Mouse (Mus musculus) erythroblast, embryonic 14.5 days (primary cell): ENCODE data around the gene Zbtb21. TPM values are rescaled to one million over a fixed set of nuclear protein-coding genes. Genes with fewer than 3 reads are reported as not detected.

Source experiments
- H3K27me3 ChIP-seq: 2 replicates; pipeline ENCODE4 v1.6.1; 2012; ENCODE audit warnings: inconsistent platforms; ENCODE audit not compliant: control insufficient read depth
- H3K36me3 ChIP-seq: 2 replicates; pipeline ENCODE4 v1.6.1; 2012; ENCODE audit warnings: mild to moderate bottlenecking, inconsistent platforms; ENCODE audit not compliant: control insufficient read depth
- H3K4me1 ChIP-seq: 2 replicates; pipeline ENCODE4 v1.6.1; 2012; ENCODE audit warnings: inconsistent platforms; ENCODE audit not compliant: control insufficient read depth
- H3K4me3 ChIP-seq: replicated peaks from 2 replicates; pipeline ENCODE3; 2012; ENCODE audit warnings: moderate library complexity, mild to moderate bottlenecking, inconsistent platforms
- H3K9me3 ChIP-seq: 2 replicates; pipeline ENCODE4 v1.6.1; 2012; ENCODE audit warnings: low read length, inconsistent platforms, mixed read lengths; ENCODE audit not compliant: control insufficient read depth
- GATA1 ChIP-seq: IDR thresholded peaks from 2 replicates; pipeline ENCODE4 v1.6.1; 2012; ENCODE audit warnings: low read length, inconsistent platforms, mixed read lengths
- TAL1 ChIP-seq: IDR thresholded peaks from 3 replicates; pipeline ENCODE4 v1.6.1; 2012; ENCODE audit warnings: low read length, inconsistent platforms, mixed read lengths
- polyA plus RNA-seq: library from polyadenylated mRNA; stranded (reverse); fragments of >175 nt; gene quantifications from 2 replicates; pipeline ENCODE4 v1.2.3, GENCODE M21; 2012

The Zbtb21 gene
- polyA plus RNA-seq, 1 experiment, result 1.5 TPM

GRCm38 (mm10) chr16:97926381-97926780 lies 36.0 kb downstream of the Zbtb21 start:
- no peak overlapping the region for H3K4me3 ChIP-seq
- no peaks in the 10 kb centered on the region for H3K9me3 ChIP-seq
- peaks cover 10% of the 10 kb centered on the region for H3K27me3 ChIP-seq
- H3K4me1 ChIP-seq, result peaks cover 28% of the 10 kb centered on the region
- no peaks in the 10 kb centered on the region for H3K36me3 ChIP-seq
- TF ChIP-seq TAL1 (no peak), GATA1 (no peak)

GRCm38 (mm10) chr16:97925760-97926159 lies 36.7 kb downstream of the Zbtb21 start:
- no peak for TF ChIP-seq TAL1
- no peak for TF ChIP-seq GATA1
- no peaks in the 10 kb centered on the region for H3K36me3 ChIP-seq
- peaks cover 6% of the 10 kb centered on the region for H3K27me3 ChIP-seq
- H3K4me1 ChIP-seq, result peaks cover 30% of the 10 kb centered on the region
- H3K9me3 ChIP-seq, result no peaks in the 10 kb centered on the region
- H3K4me3 ChIP-seq, result no peak overlapping the region

GRCm38 (mm10) chr16:97923700-97924099 lies 38.7 kb downstream of the Zbtb21 start:
- TF ChIP-seq TAL1 (no peak), GATA1 (no peak)
- H3K4me3 ChIP-seq, result no peak overlapping the region
- peaks cover 4% of the 10 kb centered on the region for H3K27me3 ChIP-seq
- H3K9me3 ChIP-seq, result no peaks in the 10 kb centered on the region
- no peaks in the 10 kb centered on the region for H3K36me3 ChIP-seq
- peaks cover 33% of the 10 kb centered on the region for H3K4me1 ChIP-seq

DNA sequence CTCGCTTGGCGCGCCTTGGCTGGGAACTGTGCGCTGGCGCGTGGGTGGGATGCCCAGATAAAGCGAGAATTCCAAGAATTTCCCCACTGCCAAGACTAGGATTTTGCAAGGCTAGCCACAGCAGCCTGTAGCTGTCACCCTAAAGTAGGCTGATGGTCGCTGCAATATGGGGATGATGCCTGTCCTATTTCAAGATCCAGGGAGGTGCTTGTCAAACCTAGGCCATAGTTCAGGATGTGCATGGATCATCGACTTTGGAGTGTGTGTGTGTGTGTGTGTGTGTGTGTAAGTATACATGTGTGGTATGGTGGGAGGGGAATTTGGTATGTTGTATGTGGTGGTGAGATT lies 39.7 kb downstream of the Zbtb21 start:
- Histone ChIP-seq H3K27me3 (peaks cover 4% of the 10 kb centered on the region), H3K9me3 (no peaks in the 10 kb centered on the region), H3K4me3 (peak overlapping the region; percentile 84), H3K36me3 (no peaks in the 10 kb centered on the region), H3K4me1 (peaks cover 33% of the 10 kb centered on the region)
- TF ChIP-seq GATA1, result no peak
- TF ChIP-seq TAL1, result no peak

DNA sequence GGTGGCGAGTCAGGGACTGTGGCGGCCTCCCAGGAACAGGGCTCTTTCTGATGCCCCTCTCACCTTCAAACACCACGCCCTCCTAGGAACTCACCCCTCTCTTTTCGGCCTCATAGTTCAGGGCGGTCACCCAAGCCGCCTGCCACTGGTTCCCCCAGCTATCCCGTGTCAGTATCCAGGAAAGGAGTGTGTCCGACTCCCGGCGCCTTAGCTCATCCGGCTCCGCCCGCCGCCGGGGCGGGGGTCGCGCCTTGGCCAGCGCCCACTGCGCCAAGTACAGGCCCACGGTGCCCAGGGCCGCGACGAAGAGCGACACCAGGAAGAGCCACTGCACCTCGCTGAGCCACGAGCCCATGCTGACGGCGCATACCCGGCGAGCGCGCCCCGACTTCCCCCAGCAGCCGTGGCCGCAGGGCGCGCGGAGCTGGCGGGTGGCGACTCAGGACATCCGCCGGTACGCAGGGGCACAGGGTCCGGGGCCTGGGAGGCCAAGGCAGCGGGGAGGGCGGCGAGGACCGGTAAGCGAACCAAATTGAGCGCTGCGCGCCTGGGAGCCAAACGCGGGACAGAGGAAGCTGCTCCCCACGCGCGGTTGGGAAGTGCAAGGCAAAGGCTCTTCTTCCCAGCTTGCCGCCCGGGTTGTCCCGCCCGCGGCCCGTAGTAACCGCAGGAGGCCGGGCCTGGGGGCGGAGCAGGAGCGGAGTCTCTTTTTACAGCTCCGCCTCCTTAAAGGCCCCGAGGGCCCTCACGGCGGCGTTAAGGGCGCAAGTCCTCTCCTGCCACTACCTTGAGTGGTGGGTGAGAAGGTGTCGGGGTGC lies 40.3 kb downstream of the Zbtb21 start:
- H3K36me3 ChIP-seq, result no peaks in the 10 kb centered on the region
- peaks cover 4% of the 10 kb centered on the region for H3K27me3 ChIP-seq
- no peaks in the 10 kb centered on the region for H3K9me3 ChIP-seq
- H3K4me3 ChIP-seq, result peak overlapping the region; percentile 84
- TF ChIP-seq GATA1, result no peak
- TF ChIP-seq TAL1, result no peak
- H3K4me1 ChIP-seq, result peaks cover 33% of the 10 kb centered on the region

GRCm38 (mm10) chr16:97920621-97921020 lies 41.8 kb downstream of the Zbtb21 start:
- no peaks in the 10 kb centered on the region for H3K36me3 ChIP-seq
- no peak for TF ChIP-seq TAL1
- peaks cover 4% of the 10 kb centered on the region for H3K27me3 ChIP-seq
- H3K4me3 ChIP-seq, result no peak overlapping the region
- peaks cover 26% of the 10 kb centered on the region for H3K4me1 ChIP-seq
- H3K9me3 ChIP-seq, result no peaks in the 10 kb centered on the region

GRCm38 (mm10) chr16:97919793-97920192 lies 42.6 kb downstream of the Zbtb21 start:
- TF ChIP-seq GATA1, result no peak
- no peak for TF ChIP-seq TAL1
- Histone ChIP-seq H3K36me3 (no peaks in the 10 kb centered on the region), H3K4me3 (no peak overlapping the region)

DNA sequence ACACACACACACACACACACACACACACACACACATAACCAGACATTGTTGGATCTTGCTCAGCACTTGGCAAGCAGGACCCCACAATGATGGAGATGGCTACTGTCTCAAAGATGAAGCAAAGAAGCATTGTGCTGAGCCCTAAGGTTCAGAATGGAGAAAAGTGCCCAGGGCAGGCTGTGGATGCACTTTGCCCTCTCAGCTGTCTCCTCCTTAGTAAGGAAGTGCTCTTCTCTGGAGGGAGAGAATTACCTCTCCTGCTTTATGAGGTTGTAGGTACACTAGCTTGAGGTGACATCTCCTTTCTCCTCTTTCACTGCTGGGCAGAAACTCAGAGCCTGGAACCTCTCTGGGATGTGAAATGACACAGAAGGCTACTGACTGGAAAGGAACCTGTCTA lies 49.5 kb downstream of the Zbtb21 start:
- Histone ChIP-seq H3K4me1 (peaks cover 13% of the 10 kb centered on the region), H3K4me3 (no peak overlapping the region), H3K36me3 (no peaks in the 10 kb centered on the region; the same call in 1 of the 2 replicates), H3K9me3 (no peaks in the 10 kb centered on the region), H3K27me3 (no peaks in the 10 kb centered on the region)
- no peak for TF ChIP-seq TAL1
- no peak for TF ChIP-seq GATA1

More at GRCm38 (mm10) chr16:97919793-97920192, 42.6 kb downstream of the Zbtb21 start:
- H3K27me3 ChIP-seq, result peaks cover 4% of the 10 kb centered on the region
- H3K4me1 ChIP-seq, result peaks cover 22% of the 10 kb centered on the region
- no peaks in the 10 kb centered on the region for H3K9me3 ChIP-seq

GRCm38 (mm10) chr16:97909356-97909755 lies 53.1 kb downstream of the Zbtb21 start:
- no peaks in the 10 kb centered on the region for H3K9me3 ChIP-seq
- peaks cover 24% of the 10 kb centered on the region for H3K4me1 ChIP-seq
- TF ChIP-seq GATA1 (no peak), TAL1 (no peak)

More at GRCm38 (mm10) chr16:97909356-97909755, 53.1 kb downstream of the Zbtb21 start:
- H3K27me3 ChIP-seq, result no peaks in the 10 kb centered on the region
- H3K4me3 ChIP-seq, result no peak overlapping the region
- H3K36me3 ChIP-seq, result no peaks in the 10 kb centered on the region; the same call in 1 of the 2 replicates
